Mouse (Mus musculus) MEL (cell line): ENCODE measurements at regions not wholly inside any gene's neighbourhood (a gene's known extent, or its start where the extent isn't known, plus 50 kb on each side); places are given as distances from the start of the nearest gene placed in this dataset.

ENCODE experiments used
- DNase-seq: peaks from one replicate; pipeline ENCODE4 v3.0.0; 2011; ENCODE audit warnings: low read depth, low spot score
- H3K27ac ChIP-seq: 2 replicates; pipeline ENCODE4 v1.5.1; 2012; ENCODE audit warnings: low read depth, mild to moderate bottlenecking, control low read depth, low read length, moderate library complexity; ENCODE audit not compliant: control insufficient read depth
- H3K27me3 ChIP-seq, 2 experiments: fragments of 150-350 bp in 1 of 2; sonication (generic) in 1 of 2; 2 replicates each; pipeline ENCODE4 v1.6.1; 2012; ENCODE audit warnings: low read length in 2 of 2, mild to moderate bottlenecking in 2 of 2, improper control_type of control experiment in 1 of 2, moderate library complexity in 1 of 2; ENCODE audit not compliant: insufficient read depth in 2 of 2, control insufficient read depth in 1 of 2
- H3K36me3 ChIP-seq, 2 experiments: 2 replicates each; pipeline ENCODE4 v1.6.1; 2012 to 2014; ENCODE audit warnings: low read length in 2 of 2, improper control_type of control experiment in 1 of 2, inconsistent platforms in 1 of 2, mild to moderate bottlenecking in 1 of 2; ENCODE audit not compliant: insufficient read depth in 2 of 2, control insufficient read depth in 1 of 2
- H3K4me1 ChIP-seq, 2 experiments: fragments of 150-350 bp in 1 of 2; sonication (generic) in 1 of 2; 2 replicates each; pipeline ENCODE4 v1.6.1; 2012; ENCODE audit warnings: low read length in 2 of 2, improper control_type of control experiment in 1 of 2, mild to moderate bottlenecking in 1 of 2; ENCODE audit not compliant: insufficient read depth in 2 of 2, control insufficient read depth in 1 of 2
- H3K4me3 ChIP-seq, 2 experiments: fragments of 150-350 bp in 1 of 2; sonication (generic) in 1 of 2; 2 replicates each; pipeline ENCODE4 v1.5.1; 2012; ENCODE audit warnings: low read depth in 2 of 2, low read length in 2 of 2, mild to moderate bottlenecking in 2 of 2, moderate library complexity in 2 of 2, control low read depth in 1 of 2, improper control_type of control experiment in 1 of 2; ENCODE audit not compliant: control insufficient read depth in 1 of 2, insufficient read depth in 1 of 2
- H3K79me2 ChIP-seq: 2 replicates; pipeline ENCODE4 v1.6.1; 2012; ENCODE audit warnings: mild to moderate bottlenecking, low read length, moderate library complexity; ENCODE audit not compliant: control insufficient read depth, poor library complexity, insufficient read depth
- H3K9ac ChIP-seq: 2 replicates; pipeline ENCODE4 v1.6.1; 2012; ENCODE audit warnings: low read depth, mild to moderate bottlenecking, control low read depth, low read length, moderate library complexity; ENCODE audit not compliant: control insufficient read depth, poor library complexity, severe bottlenecking
- H3K9me3 ChIP-seq: fragments of 150-350 bp; sonication (generic); replicated peaks from 2 replicates; pipeline ENCODE4 v1.6.1; 2012; ENCODE audit warnings: mild to moderate bottlenecking, low read length, improper control_type of control experiment, moderate library complexity; ENCODE audit not compliant: insufficient read depth
- ELF1 ChIP-seq: IDR thresholded peaks from 2 replicates; pipeline ENCODE4 v1.6.1; 2014; ENCODE audit warnings: low read depth, mild to moderate bottlenecking, inconsistent platforms, low read length, improper control_type of control experiment, moderate library complexity
- EP300 ChIP-seq, 2 experiments: IDR thresholded peaks; 2 replicates each; pipeline ENCODE4 v1.6.1; 2011; ENCODE audit warnings: improper control_type of control experiment in 2 of 2, low read length in 2 of 2, low read depth in 1 of 2, mild to moderate bottlenecking in 1 of 2
- ETS1 ChIP-seq: IDR thresholded peaks from 2 replicates; pipeline ENCODE4 v1.6.1; 2012; ENCODE audit warnings: low read depth, mild to moderate bottlenecking, inconsistent platforms, low read length, improper control_type of control experiment, moderate library complexity
- JUND ChIP-seq: IDR thresholded peaks from 2 replicates; pipeline ENCODE4 v1.6.1; 2011; ENCODE audit warnings: low read depth, mild to moderate bottlenecking, improper control_type of control experiment, low read length
- MAFK ChIP-seq: IDR thresholded peaks from 2 replicates; pipeline ENCODE4 v1.6.1; 2011; ENCODE audit warnings: low read depth, mild to moderate bottlenecking, low read length, improper control_type of control experiment, borderline replicate concordance
- MEF2A ChIP-seq: IDR thresholded peaks from 2 replicates; pipeline ENCODE4 v1.6.1; 2014; ENCODE audit warnings: low read depth, mild to moderate bottlenecking, inconsistent platforms, low read length, improper control_type of control experiment; ENCODE audit not compliant: poor library complexity, insufficient replicate concordance, severe bottlenecking; ENCODE audit errors: extremely low read depth
- MXI1 ChIP-seq: IDR thresholded peaks from 2 replicates; pipeline ENCODE4 v1.6.1; 2011; ENCODE audit warnings: mild to moderate bottlenecking, low read depth, low read length, improper control_type of control experiment
- MYB ChIP-seq: IDR thresholded peaks from 2 replicates; pipeline ENCODE4 v1.6.1; 2011; ENCODE audit warnings: mild to moderate bottlenecking, low read depth, low read length, improper control_type of control experiment
- NELFE ChIP-seq: IDR thresholded peaks from 2 replicates; pipeline ENCODE4 v1.6.1; 2011; ENCODE audit warnings: low read depth, low read length, improper control_type of control experiment
- NRF1 ChIP-seq: IDR thresholded peaks from 2 replicates; pipeline ENCODE4 v1.6.1; 2014; ENCODE audit warnings: low read depth, mild to moderate bottlenecking, inconsistent platforms, low read length, improper control_type of control experiment, moderate library complexity; ENCODE audit not compliant: poor library complexity, insufficient read depth, severe bottlenecking
- POLR2A ChIP-seq, 2 experiments: IDR thresholded peaks; 2 replicates each; pipeline ENCODE4 v1.6.1; 2011 to 2012; ENCODE audit warnings: low read length in 2 of 2, mild to moderate bottlenecking in 2 of 2, control low read depth in 1 of 2, improper control_type of control experiment in 1 of 2, low read depth in 1 of 2, moderate library complexity in 1 of 2; ENCODE audit not compliant: control insufficient read depth in 1 of 2, insufficient read depth in 1 of 2, poor library complexity in 1 of 2
- RCOR1 ChIP-seq: IDR thresholded peaks from 2 replicates; pipeline ENCODE4 v1.6.1; 2012; ENCODE audit warnings: low read depth, mild to moderate bottlenecking, inconsistent platforms, low read length, improper control_type of control experiment
- SMC3 ChIP-seq: IDR thresholded peaks from 2 replicates; pipeline ENCODE4 v1.6.1; 2011; ENCODE audit warnings: low read depth, low read length, improper control_type of control experiment
- TCF12 ChIP-seq: IDR thresholded peaks from 2 replicates; pipeline ENCODE4 v1.6.1; 2014; ENCODE audit warnings: low read depth, mild to moderate bottlenecking, inconsistent platforms, low read length, improper control_type of control experiment, moderate library complexity
- UBTF ChIP-seq: IDR thresholded peaks from 2 replicates; pipeline ENCODE4 v1.6.1; 2012; ENCODE audit warnings: low read depth, mild to moderate bottlenecking, inconsistent platforms, low read length, improper control_type of control experiment, moderate library complexity, borderline replicate concordance; ENCODE audit not compliant: insufficient read depth
- USF2 ChIP-seq, 2 experiments: IDR thresholded peaks; 2 replicates each; pipeline ENCODE4 v1.6.1; 2011 to 2012; ENCODE audit warnings: improper control_type of control experiment in 2 of 2, low read length in 2 of 2, borderline replicate concordance in 1 of 2, inconsistent platforms in 1 of 2, low read depth in 1 of 2, mild to moderate bottlenecking in 1 of 2; ENCODE audit not compliant: insufficient read depth in 1 of 2
- ZMIZ1 ChIP-seq: IDR thresholded peaks from 2 replicates; pipeline ENCODE4 v1.6.1; 2012; ENCODE audit warnings: low read depth, mild to moderate bottlenecking, inconsistent platforms, low read length, improper control_type of control experiment, moderate library complexity
- ZNF384 ChIP-seq: IDR thresholded peaks from 2 replicates; pipeline ENCODE4 v1.6.1; 2012; ENCODE audit warnings: low read depth, mild to moderate bottlenecking, inconsistent platforms, low read length, improper control_type of control experiment

DNA sequence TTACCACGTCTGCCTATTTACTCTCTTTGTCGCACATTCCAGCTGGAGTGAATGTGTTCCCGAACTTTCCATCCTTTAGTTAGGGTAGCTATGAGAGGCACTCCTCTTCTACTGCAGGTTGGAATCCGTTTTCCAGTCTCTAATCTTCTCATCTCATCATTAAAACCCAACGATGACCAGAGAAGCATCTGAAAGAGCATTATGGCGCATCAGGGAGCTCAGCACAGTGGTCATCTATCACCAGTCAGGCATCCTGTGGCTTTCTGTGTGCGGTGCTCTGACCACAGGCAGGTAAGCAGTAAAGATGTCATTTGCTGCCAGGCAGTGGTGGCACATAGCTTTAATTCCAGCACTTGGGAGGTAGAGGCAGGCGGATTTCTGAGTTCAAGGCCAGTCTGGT is 63.0 kb upstream of the Ccdc39 start:
- no peak for TF ChIP-seq SMC3
- TF ChIP-seq NRF1, result no peak
- no peak for TF ChIP-seq MYB
- no peak for TF ChIP-seq ZNF384
- no peak for TF ChIP-seq TCF12
- no peak for TF ChIP-seq UBTF
- no peak for TF ChIP-seq EP300 (IDR thresholded peaks at IDR 0.05; ENCODE audit: low read depth in 1 of 2, low read length in 2 of 2)
- no peaks in the 10 kb centered on the region for H3K27me3 ChIP-seq
- DNase-seq, result no peak

DNA sequence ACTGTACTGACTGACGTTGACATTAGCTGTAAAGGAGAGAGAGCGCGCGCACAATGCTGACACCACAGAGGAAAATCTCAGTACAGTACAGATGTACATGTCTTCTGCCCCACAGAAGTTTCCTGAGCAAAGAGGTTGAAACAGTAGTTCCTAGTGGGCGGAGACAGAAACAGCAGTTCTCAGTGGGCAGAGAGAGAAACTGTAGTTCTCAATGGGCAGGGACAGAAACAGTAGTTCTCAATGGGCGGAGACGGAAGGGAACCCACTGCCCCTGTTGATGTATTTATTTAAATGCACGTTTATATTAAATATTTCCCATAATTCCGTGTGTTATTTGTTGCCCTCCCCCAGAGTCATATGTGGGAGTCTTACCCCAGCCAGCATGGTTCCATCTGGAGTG is 67.4 kb upstream of the Ccdc39 start:
- no peak overlapping the region for H3K27ac ChIP-seq
- H3K36me3 ChIP-seq, result no peaks in the 10 kb centered on the region; a peak in 1 of 4 replicates
- no peak overlapping the region for H3K9ac ChIP-seq
- H3K27me3 ChIP-seq, result no peaks in the 10 kb centered on the region
- DNase-seq, result peak; percentile 23
- TF ChIP-seq MXI1, result no peak
- no peak for TF ChIP-seq ZMIZ1
- TF ChIP-seq MEF2A, result no peak
- TF ChIP-seq MAFK, result no peak
- no peak for TF ChIP-seq POLR2A (IDR thresholded peaks at IDR 0.05; ENCODE audit: control insufficient read depth in 1 of 2, insufficient read depth in 1 of 2, low read depth in 1 of 2, low read length in 2 of 2, poor library complexity in 1 of 2)
- TF ChIP-seq RCOR1, result no peak
- TF ChIP-seq ETS1, result no peak
- no peak for TF ChIP-seq JUND
- no peak for TF ChIP-seq NELFE
- no peak for TF ChIP-seq ELF1
- no peak for TF ChIP-seq USF2 (IDR thresholded peaks at IDR 0.05; ENCODE audit: borderline replicate concordance in 1 of 2, insufficient read depth in 1 of 2, low read depth in 1 of 2, low read length in 2 of 2)
- no peak overlapping the region for H3K4me3 ChIP-seq
- no peaks in the 10 kb centered on the region for H3K9me3 ChIP-seq
- H3K79me2 ChIP-seq, result no peaks in the 10 kb centered on the region
- H3K4me1 ChIP-seq, result no peaks in the 10 kb centered on the region

More for the DNA sequence above, 63.0 kb upstream of the Ccdc39 start:
- H3K9ac ChIP-seq, result no peak overlapping the region
- no peak overlapping the region for H3K27ac ChIP-seq
- H3K36me3 ChIP-seq, result no peaks in the 10 kb centered on the region
- H3K4me1 ChIP-seq, result no peaks in the 10 kb centered on the region
- H3K79me2 ChIP-seq, result no peaks in the 10 kb centered on the region
- no peak overlapping the region for H3K4me3 ChIP-seq
- H3K9me3 ChIP-seq, result no peaks in the 10 kb centered on the region
